Mouse (Mus musculus): Measurements from ENCODE around the gene Trp53. TPM values are rescaled to one million over a fixed set of nuclear protein-coding genes. Genes with fewer than 3 reads are reported as not detected.

Gene Trp53
- total and polyA plus RNA-seq, 3 experiments = 76.4 to 212 TPM; not detected in 1

DNA sequence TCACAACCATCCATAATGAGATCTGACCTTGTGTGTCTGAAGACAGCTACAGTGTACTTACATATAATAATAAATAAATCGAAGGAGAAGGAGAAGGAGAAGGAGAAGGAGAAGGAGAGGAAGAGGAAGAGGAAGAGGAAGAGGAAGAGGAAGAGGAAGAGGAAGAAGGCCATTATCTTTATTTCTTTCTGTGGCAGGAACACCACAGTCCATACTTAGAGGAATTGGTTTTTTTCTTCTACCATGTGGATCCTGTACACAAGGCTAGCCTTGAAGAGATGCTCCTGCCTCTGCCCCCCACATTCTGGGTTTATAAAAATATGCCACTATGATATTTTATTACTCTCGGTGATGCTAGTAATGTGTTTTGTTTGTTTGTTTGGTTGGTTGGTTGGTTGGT, 26.7 kb downstream of the Trp53 start (continued):
- no peak for TF ChIP-seq CTCF (IDR thresholded peaks at IDR 0.05 in 2 of 3, conservative IDR thresholded peaks at IDR 0.05 in 1 of 3; ENCODE audit: control insufficient read depth in 1 of 3, insufficient read depth in 1 of 3, low read depth in 2 of 3, low read length in 3 of 3, poor library complexity in 1 of 3, severe bottlenecking in 1 of 3)
- no peak for TF ChIP-seq POLR2A (IDR thresholded peaks at IDR 0.05; ENCODE audit: control insufficient read depth in 1 of 2, insufficient read depth in 1 of 2, low read depth in 1 of 2, low read length in 2 of 2, poor library complexity in 1 of 2)
- TF ChIP-seq POLR2AphosphoS2 (IDR thresholded peaks at IDR 0.05; ENCODE audit: low read length) = no peak
- no peak for TF ChIP-seq HCFC1 (IDR thresholded peaks at IDR 0.05; ENCODE audit: low read depth, low read length)
- TF ChIP-seq MYB (IDR thresholded peaks at IDR 0.05; ENCODE audit: low read depth, low read length) = no peak
- TF ChIP-seq POLR2AphosphoS5 (IDR thresholded peaks at IDR 0.05; ENCODE audit: borderline replicate concordance, low read depth, low read length) = no peak
- no peak for TF ChIP-seq ELF1 (IDR thresholded peaks at IDR 0.05; ENCODE audit: low read depth, low read length)
- TF ChIP-seq SIN3A (IDR thresholded peaks at IDR 0.05; ENCODE audit: low read length) = no peak; the same call in 1 of the 2 replicates
- no peak for TF ChIP-seq ZMIZ1 (IDR thresholded peaks at IDR 0.05; ENCODE audit: low read depth, low read length)
- TF ChIP-seq RCOR1 (IDR thresholded peaks at IDR 0.05; ENCODE audit: low read depth, low read length) = no peak
- TF ChIP-seq ZC3H11A (IDR thresholded peaks at IDR 0.05; ENCODE audit: low read depth, low read length) = no peak
- no peak for TF ChIP-seq E2F4 (IDR thresholded peaks at IDR 0.05; ENCODE audit: borderline replicate concordance, low read depth, low read length)
- no peak for TF ChIP-seq CHD1 (IDR thresholded peaks at IDR 0.05; ENCODE audit: low read depth, low read length)
- peak; percentile 43; the same call in 1 of the 2 replicates for TF ChIP-seq ZNF384 (IDR thresholded peaks at IDR 0.05; ENCODE audit: low read depth, low read length)

- TF ChIP-seq MEF2A (IDR thresholded peaks at IDR 0.05; ENCODE audit: extremely low read depth, insufficient replicate concordance, low read depth, low read length, poor library complexity, severe bottlenecking) = no peak
- TF ChIP-seq MAZ (IDR thresholded peaks at IDR 0.05; ENCODE audit: low read depth, low read length) = peak; percentile 55
- 0 out of 2 replicates have a peak, but pooled peaks have one; percentile 6 for TF ChIP-seq TCF12 (IDR thresholded peaks at IDR 0.05; ENCODE audit: low read depth, low read length)
- TF ChIP-seq MXI1 (IDR thresholded peaks at IDR 0.05; ENCODE audit: low read depth, low read length) = 0 out of 2 replicates have a peak, but pooled peaks have one; percentile 34
- 0 out of 2 replicates have a peak, but pooled peaks have one; percentile 20 for TF ChIP-seq ZMIZ1 (IDR thresholded peaks at IDR 0.05; ENCODE audit: low read depth, low read length)
- TF ChIP-seq ZNF384 (IDR thresholded peaks at IDR 0.05; ENCODE audit: low read depth, low read length) = no peak
- TF ChIP-seq ETS1 (IDR thresholded peaks at IDR 0.05; ENCODE audit: low read depth, low read length) = no peak
- peaks cover 6% of the 10 kb centered on the region for H3K79me2 ChIP-seq (ENCODE audit: control insufficient read depth, insufficient read depth, low read length, poor library complexity)
- peaks cover 24 to 46% of the 10 kb centered on the region in 2 experiments for H3K4me1 ChIP-seq (ENCODE audit: control insufficient read depth in 1 of 2, insufficient read depth in 2 of 2, low read length in 2 of 2)
- peaks cover 0 to 27% of the 10 kb centered on the region in 2 experiments; a peak in 2 of 4 replicates for H3K36me3 ChIP-seq (ENCODE audit: control insufficient read depth in 1 of 2, insufficient read depth in 2 of 2, low read length in 2 of 2)
- H3K9me3 ChIP-seq (replicated peaks; ENCODE audit: insufficient read depth, low read length) = no peaks in the 10 kb centered on the region
- peak overlapping the region in 1 of 2 experiments; percentile 24; a peak in 3 of 4 replicates for H3K4me3 ChIP-seq (ENCODE audit: control insufficient read depth in 1 of 2, insufficient read depth in 1 of 2, low read depth in 2 of 2, low read length in 2 of 2)
- DNase-seq (ENCODE audit: low read depth, low spot score) = peak; percentile 46
- no peaks in the 10 kb centered on the region for H3K27me3 ChIP-seq (ENCODE audit: control insufficient read depth in 1 of 2, insufficient read depth in 2 of 2, low read length in 2 of 2)
- H3K27ac ChIP-seq (ENCODE audit: control insufficient read depth, low read depth, low read length) = peak overlapping the region; percentile 91
- peak overlapping the region; percentile 66 for H3K9ac ChIP-seq (ENCODE audit: control insufficient read depth, low read depth, low read length, poor library complexity, severe bottlenecking)
Observed at GRCm38 (mm10) chr11:69608525-69608924, 28.4 kb downstream of the Trp53 start.

Measured in MEL (cell line).